Mouse (Mus musculus): ENCODE measurements around the gene Hspa8.

DNA sequence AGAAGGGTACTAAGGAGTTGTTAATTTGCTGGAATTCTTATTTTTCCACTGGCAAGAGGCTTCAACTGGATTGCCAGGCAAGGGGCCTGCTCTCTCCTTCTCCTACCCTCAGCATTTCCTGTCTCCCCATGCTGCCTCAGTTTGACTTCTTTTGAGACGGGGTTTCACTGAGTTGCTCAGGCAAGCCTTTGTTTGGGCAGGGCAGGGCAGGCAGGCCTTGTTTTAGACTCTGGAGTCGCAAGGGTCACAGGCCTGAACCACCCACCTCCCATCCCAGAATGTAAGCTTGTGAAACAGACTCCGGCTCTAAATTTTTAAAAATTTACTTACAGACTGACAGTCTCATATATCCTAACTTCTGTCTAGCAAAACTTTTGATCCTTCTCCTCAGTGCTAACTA lies 1.7 kb upstream of the Hspa8 start:
- no peak for TF ChIP-seq HCFC1 (IDR thresholded peaks at IDR 0.05; ENCODE audit: low read depth, low read length)
- TF ChIP-seq CTCF (conservative IDR thresholded peaks at IDR 0.05 in 1 of 2, IDR thresholded peaks at IDR 0.05 in 1 of 2; ENCODE audit: low read depth in 2 of 2, low read length in 2 of 2) = no peak
- no peak for TF ChIP-seq MAX (IDR thresholded peaks at IDR 0.05; ENCODE audit: low read length)
- no peak for TF ChIP-seq MAFK (IDR thresholded peaks at IDR 0.05; ENCODE audit: insufficient replicate concordance, low read length)
- TF ChIP-seq EP300 (IDR thresholded peaks at IDR 0.05; ENCODE audit: low read length) = no peak
- no peak for TF ChIP-seq POLR2A (IDR thresholded peaks at IDR 0.05; ENCODE audit: low read depth, low read length)
- TF ChIP-seq MAZ (IDR thresholded peaks at IDR 0.05; ENCODE audit: low read depth, low read length) = no peak

All from CH12.LX (cell line).